Mouse (Mus musculus): ENCODE data around the gene Cnnm4.

GRCm38 (mm10) chr1:36534595-36535058 lies 63.2 kb downstream of the Cnnm4 start:
- TF ChIP-seq CTCF (IDR thresholded peaks at IDR 0.05; ENCODE audit: low read depth) (no peak), EP300 (IDR thresholded peaks at IDR 0.05; ENCODE audit: low read depth) (no peak)
